Mouse (Mus musculus): ENCODE results near the gene Pdxdc1. TPM values are rescaled to one million over a fixed set of nuclear protein-coding genes. Genes with fewer than 3 reads are reported as not detected.

Pdxdc1 gene
- polyA plus RNA-seq, 1 experiment from 2014 or later = 100 TPM

GRCm38 (mm10) chr16:13819394-13819743 lies 83.6 kb downstream of the Pdxdc1 start:
- ATAC-seq (ENCODE audit: low read depth) (peak; percentile 53), DNase-seq (ENCODE audit: low spot score) (no peak)
- Histone ChIP-seq H3K4me3 (ENCODE audit: low read depth, low read length) (peak overlapping the region; percentile 82), H3K9ac (ENCODE audit: low read depth, low read length) (peak overlapping the region; percentile 92), H3K27me3 (replicated peaks; ENCODE audit: control insufficient read depth, insufficient read depth, low read length) (no peaks in the 10 kb centered on the region), H3K4me1 (ENCODE audit: control insufficient read depth, insufficient read depth, low read length) (peaks cover 13% of the 10 kb centered on the region), H3K9me3 (ENCODE audit: control insufficient read depth, low read length) (no peaks in the 10 kb centered on the region), H3K27ac (replicated peaks; ENCODE audit: low read depth, low read length) (peak overlapping the region; percentile 96), H3K36me3 (ENCODE audit: control insufficient read depth, insufficient read depth, low read length) (peaks cover 14% of the 10 kb centered on the region), H3K4me2 (ENCODE audit: low read depth, low read length) (peak overlapping the region; percentile 71)
- 0% methylated on average over 19 of the region's 36 CpGs for WGBS

GRCm38 (mm10) chr16:13818560-13819393 lies 84.2 kb downstream of the Pdxdc1 start, which contains the start of gene Ntan1:
Gene Ntan1, plus strand, starts transcription at chr16:13818845.
- Histone ChIP-seq H3K4me3 (ENCODE audit: low read depth, low read length) (peak within 1 kb of the TSS; percentile 82), H3K9me3 (ENCODE audit: control insufficient read depth, low read length) (no peaks in the 10 kb centered on the region), H3K27ac (replicated peaks; ENCODE audit: low read depth, low read length) (peak within 1 kb of the TSS; percentile 96), H3K4me1 (ENCODE audit: control insufficient read depth, insufficient read depth, low read length) (peaks cover 13% of the 10 kb centered on the region), H3K4me2 (ENCODE audit: low read depth, low read length) (peak within 1 kb of the TSS; percentile 71), H3K27me3 (replicated peaks; ENCODE audit: control insufficient read depth, insufficient read depth, low read length) (no peaks in the 10 kb centered on the region), H3K36me3 (ENCODE audit: control insufficient read depth, insufficient read depth, low read length) (peaks cover 19% of the 10 kb centered on the region), H3K9ac (ENCODE audit: low read depth, low read length) (peak within 1 kb of the TSS; percentile 92)
- ATAC-seq (ENCODE audit: low read depth) (peak; percentile 95), DNase-seq (ENCODE audit: low spot score) (peak; percentile 98)
- WGBS = 0% methylated on average over 30 of the region's 58 CpGs

- no peak for ATAC-seq (ENCODE audit: low read depth)
- WGBS = 90% methylated on average over 3 of the region's 3 CpGs
Observed at GRCm38 (mm10) chr16:13813200-13813599, 89.7 kb downstream of the Pdxdc1 start.

GRCm38 (mm10) chr16:13812152-13812551 lies 90.8 kb downstream of the Pdxdc1 start:
- no peaks in the 10 kb centered on the region for H3K4me1 ChIP-seq (ENCODE audit: control insufficient read depth, insufficient read depth, low read length)
- WGBS = 89% methylated on average over 6 of the region's 6 CpGs
- ATAC-seq (ENCODE audit: low read depth) (no peak), DNase-seq (ENCODE audit: low spot score) (no peak)
- no peaks in the 10 kb centered on the region for H3K27me3 ChIP-seq (replicated peaks; ENCODE audit: control insufficient read depth, insufficient read depth, low read length)
- no peak overlapping the region for H3K4me3 ChIP-seq (ENCODE audit: low read depth, low read length)
- H3K4me2 ChIP-seq (ENCODE audit: low read depth, low read length) = no peak overlapping the region
- H3K27ac ChIP-seq (replicated peaks; ENCODE audit: low read depth, low read length) = no peak overlapping the region
- H3K9me3 ChIP-seq (ENCODE audit: control insufficient read depth, low read length) = no peaks in the 10 kb centered on the region
- H3K9ac ChIP-seq (ENCODE audit: low read depth, low read length) = no peak overlapping the region
- peaks cover 81% of the 10 kb centered on the region for H3K36me3 ChIP-seq (ENCODE audit: control insufficient read depth, insufficient read depth, low read length)

More at GRCm38 (mm10) chr16:13813200-13813599, 89.7 kb downstream of the Pdxdc1 start:
- H3K9me3 ChIP-seq (ENCODE audit: control insufficient read depth, low read length) = no peaks in the 10 kb centered on the region
- no peak overlapping the region for H3K9ac ChIP-seq (ENCODE audit: low read depth, low read length)
- H3K36me3 ChIP-seq (ENCODE audit: control insufficient read depth, insufficient read depth, low read length) = peaks cover 72% of the 10 kb centered on the region
- no peak overlapping the region for H3K4me2 ChIP-seq (ENCODE audit: low read depth, low read length)
- H3K4me1 ChIP-seq (ENCODE audit: control insufficient read depth, insufficient read depth, low read length) = no peaks in the 10 kb centered on the region
- H3K27me3 ChIP-seq (replicated peaks; ENCODE audit: control insufficient read depth, insufficient read depth, low read length) = no peaks in the 10 kb centered on the region
- no peak overlapping the region for H3K27ac ChIP-seq (replicated peaks; ENCODE audit: low read depth, low read length)
- H3K4me3 ChIP-seq (ENCODE audit: low read depth, low read length) = no peak overlapping the region
- DNase-seq (ENCODE audit: low spot score) = no peak

DNA sequence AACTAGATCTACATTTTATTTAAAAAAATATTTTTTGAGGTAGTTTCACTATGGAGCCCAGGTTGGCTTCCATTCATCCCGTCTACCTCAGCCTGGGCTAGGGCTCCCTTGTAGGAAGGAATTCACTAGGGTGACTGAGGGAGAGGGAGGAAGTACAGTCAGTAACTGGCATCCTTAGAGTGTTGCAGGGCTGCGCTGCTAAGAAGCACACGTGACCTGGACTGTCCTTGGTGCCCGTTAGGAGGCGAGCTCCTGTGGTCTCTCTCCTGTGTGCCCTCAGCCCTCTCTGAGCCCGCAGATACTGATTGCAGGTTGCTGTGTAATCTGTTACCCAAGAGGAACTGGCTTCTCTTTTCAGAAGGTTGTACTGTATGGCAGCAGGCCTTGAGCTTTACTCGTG lies 94.5 kb downstream of the Pdxdc1 start:
- Histone ChIP-seq H3K4me1 (ENCODE audit: control insufficient read depth, insufficient read depth, low read length) (no peaks in the 10 kb centered on the region), H3K27ac (replicated peaks; ENCODE audit: low read depth, low read length) (no peak overlapping the region), H3K4me2 (ENCODE audit: low read depth, low read length) (no peak overlapping the region), H3K36me3 (ENCODE audit: control insufficient read depth, insufficient read depth, low read length) (peaks cover 94% of the 10 kb centered on the region), H3K9ac (ENCODE audit: low read depth, low read length) (no peak overlapping the region), H3K9me3 (ENCODE audit: control insufficient read depth, low read length) (no peaks in the 10 kb centered on the region), H3K27me3 (replicated peaks; ENCODE audit: control insufficient read depth, insufficient read depth, low read length) (no peaks in the 10 kb centered on the region), H3K4me3 (ENCODE audit: low read depth, low read length) (no peak overlapping the region)
- DNase-seq (ENCODE audit: low spot score) = no peak
- 90% methylated on average over 7 of the region's 7 CpGs for WGBS
- ATAC-seq (ENCODE audit: low read depth) = no peak

DNA sequence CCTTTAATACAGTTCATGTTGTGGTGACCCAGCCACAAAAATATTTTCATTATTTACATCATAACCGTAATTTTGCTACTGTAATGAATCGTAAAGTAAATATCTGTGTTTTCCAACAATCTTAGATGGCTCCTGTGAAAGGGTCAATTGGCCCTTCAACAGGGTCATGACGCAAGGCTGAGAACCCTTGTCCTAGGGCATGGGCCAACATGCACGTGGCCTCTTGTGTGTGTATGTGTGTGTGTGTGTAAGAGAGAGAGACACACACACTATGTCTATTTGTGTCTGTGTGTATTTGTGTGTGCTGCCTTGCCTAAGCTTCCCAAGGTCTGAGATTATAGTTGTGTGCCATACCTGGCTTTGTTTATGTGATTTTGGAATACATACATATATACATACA lies 95.3 kb downstream of the Pdxdc1 start:
- Histone ChIP-seq H3K27me3 (replicated peaks; ENCODE audit: control insufficient read depth, insufficient read depth, low read length) (no peaks in the 10 kb centered on the region), H3K4me3 (ENCODE audit: low read depth, low read length) (no peak overlapping the region), H3K4me1 (ENCODE audit: control insufficient read depth, insufficient read depth, low read length) (no peaks in the 10 kb centered on the region), H3K9ac (ENCODE audit: low read depth, low read length) (no peak overlapping the region), H3K27ac (replicated peaks; ENCODE audit: low read depth, low read length) (no peak overlapping the region), H3K4me2 (ENCODE audit: low read depth, low read length) (no peak overlapping the region), H3K36me3 (ENCODE audit: control insufficient read depth, insufficient read depth, low read length) (peaks cover 93% of the 10 kb centered on the region), H3K9me3 (ENCODE audit: control insufficient read depth, low read length) (no peaks in the 10 kb centered on the region)
- no peak for DNase-seq (ENCODE audit: low spot score)
- no peak for ATAC-seq (ENCODE audit: low read depth)
- 91% methylated on average over 4 of the region's 4 CpGs for WGBS

- H3K4me2 ChIP-seq (ENCODE audit: low read depth, low read length) = no peak overlapping the region
- no peak for DNase-seq (ENCODE audit: low spot score)
- no peak overlapping the region for H3K4me3 ChIP-seq (ENCODE audit: low read depth, low read length)
- 79% methylated on average over 5 of the region's 5 CpGs for WGBS
- H3K9me3 ChIP-seq (ENCODE audit: control insufficient read depth, low read length) = no peaks in the 10 kb centered on the region
- H3K4me1 ChIP-seq (ENCODE audit: control insufficient read depth, insufficient read depth, low read length) = no peaks in the 10 kb centered on the region
- H3K27me3 ChIP-seq (replicated peaks; ENCODE audit: control insufficient read depth, insufficient read depth, low read length) = no peaks in the 10 kb centered on the region
- no peak overlapping the region for H3K27ac ChIP-seq (replicated peaks; ENCODE audit: low read depth, low read length)
- no peak overlapping the region for H3K9ac ChIP-seq (ENCODE audit: low read depth, low read length)
- no peak for ATAC-seq (ENCODE audit: low read depth)
- H3K36me3 ChIP-seq (ENCODE audit: control insufficient read depth, insufficient read depth, low read length) = peaks cover 91% of the 10 kb centered on the region
Observed at GRCm38 (mm10) chr16:13804666-13805065, 98.3 kb downstream of the Pdxdc1 start.

GRCm38 (mm10) chr16:13801231-13801630 lies 101.7 kb downstream of the Pdxdc1 start:
- Histone ChIP-seq H3K27ac (replicated peaks; ENCODE audit: low read depth, low read length) (no peak overlapping the region), H3K36me3 (ENCODE audit: control insufficient read depth, insufficient read depth, low read length) (peaks cover 91% of the 10 kb centered on the region), H3K9ac (ENCODE audit: low read depth, low read length) (no peak overlapping the region), H3K9me3 (ENCODE audit: control insufficient read depth, low read length) (no peaks in the 10 kb centered on the region), H3K4me1 (ENCODE audit: control insufficient read depth, insufficient read depth, low read length) (no peaks in the 10 kb centered on the region), H3K4me3 (ENCODE audit: low read depth, low read length) (no peak overlapping the region), H3K4me2 (ENCODE audit: low read depth, low read length) (no peak overlapping the region), H3K27me3 (replicated peaks; ENCODE audit: control insufficient read depth, insufficient read depth, low read length) (no peaks in the 10 kb centered on the region)
- 97% methylated on average over 4 of the region's 4 CpGs for WGBS
- DNase-seq (ENCODE audit: low spot score) (no peak), ATAC-seq (ENCODE audit: low read depth) (no peak)

DNA sequence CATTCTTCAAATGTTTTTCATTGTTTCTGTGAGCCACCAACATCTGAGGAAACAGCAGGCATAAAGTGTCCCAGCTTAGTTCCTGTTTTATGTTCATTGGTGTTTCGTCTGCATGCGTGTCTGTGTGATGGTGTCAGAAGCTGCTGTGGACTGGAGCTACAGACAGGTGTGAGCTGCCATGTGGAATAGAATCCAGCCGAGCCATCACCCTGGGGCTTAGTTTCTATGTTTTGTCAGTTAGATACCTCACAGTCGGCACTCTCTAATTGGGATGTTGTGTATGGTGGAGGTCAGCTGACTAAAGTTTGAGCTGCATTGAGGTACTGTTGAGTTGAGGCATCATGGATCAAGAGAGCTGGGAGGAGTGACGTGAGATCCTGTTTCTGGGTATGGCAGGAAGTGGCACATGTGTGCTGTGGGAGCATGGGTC lies 106.2 kb downstream of the Pdxdc1 start:
- WGBS = 89% methylated on average over 5 of the region's 5 CpGs
- H3K9me3 ChIP-seq (ENCODE audit: control insufficient read depth, low read length) = no peaks in the 10 kb centered on the region
- no peak overlapping the region for H3K4me3 ChIP-seq (ENCODE audit: low read depth, low read length)
- H3K4me1 ChIP-seq (ENCODE audit: control insufficient read depth, insufficient read depth, low read length) = no peaks in the 10 kb centered on the region
- H3K36me3 ChIP-seq (ENCODE audit: control insufficient read depth, insufficient read depth, low read length) = peaks cover 92% of the 10 kb centered on the region
- ATAC-seq (ENCODE audit: low read depth) (no peak), DNase-seq (ENCODE audit: low spot score) (no peak)
- H3K9ac ChIP-seq (ENCODE audit: low read depth, low read length) = no peak overlapping the region
- H3K4me2 ChIP-seq (ENCODE audit: low read depth, low read length) = no peak overlapping the region
- no peaks in the 10 kb centered on the region for H3K27me3 ChIP-seq (replicated peaks; ENCODE audit: control insufficient read depth, insufficient read depth, low read length)
- H3K27ac ChIP-seq (replicated peaks; ENCODE audit: low read depth, low read length) = no peak overlapping the region
